ENCODE assay signal across 22 mouse cellular contexts in genomic region chr5:8542631-8543207, GRCm38 (mm10).
"Had no signal": no experiment of that assay in that cellular context is flagged by ENCODE, and none has a peak within 500 bp of the region (broad histone marks: within the 10 kb centered on the region; RNA-seq: fewer than 3 reads in every experiment).

No protein-coding gene starts in this region.

- H3K27ac ChIP-seq: intestine, embryonic 15.5 days; limb, embryonic 15.5 days; liver, embryonic 14.5 days; macrophage; midbrain, embryonic 12.5 days; midbrain, embryonic 15.5 days; neural tube, embryonic 12.5 days; neural tube, embryonic 15.5 days; stomach, postnatal 0 days had no signal

- H3K4me2 ChIP-seq: intestine, embryonic 15.5 days; limb, embryonic 15.5 days; liver, embryonic 11.5 days; lung, embryonic 14.5 days; midbrain, embryonic 12.5 days; midbrain, embryonic 15.5 days; neural tube, embryonic 12.5 days; neural tube, embryonic 15.5 days had no signal

- H3K9me3 ChIP-seq: intestine, embryonic 15.5 days; limb, embryonic 15.5 days; midbrain, embryonic 12.5 days; midbrain, embryonic 15.5 days; neural tube, embryonic 12.5 days; neural tube, embryonic 15.5 days had no signal

- DNase-seq: kidney, adult 8-10 months; kidney, postnatal 36 days; left cerebral cortex, postnatal 4 days; liver, postnatal 0 days; lung, embryonic 14.5 days; right cerebral cortex, adult 18-20 months; right cerebral cortex, postnatal 14 days; right cerebral cortex, postnatal 4 days; thymus, adult 2 months; thymus, postnatal 14 days; thymus, postnatal 4 days had no signal

- H3K9ac ChIP-seq: intestine, embryonic 15.5 days; limb, embryonic 15.5 days; liver, embryonic 14.5 days; liver, postnatal 0 days; lung, embryonic 14.5 days; midbrain, embryonic 12.5 days; midbrain, embryonic 15.5 days; neural tube, embryonic 12.5 days; neural tube, embryonic 15.5 days had no signal

- H3K4me3 ChIP-seq: intestine, embryonic 15.5 days; limb, embryonic 15.5 days; midbrain, embryonic 12.5 days; midbrain, embryonic 15.5 days; neural tube, embryonic 12.5 days; neural tube, embryonic 15.5 days had no signal

- H3K4me1 ChIP-seq: intestine, embryonic 15.5 days; limb, embryonic 15.5 days; midbrain, embryonic 12.5 days; midbrain, embryonic 15.5 days; neural tube, embryonic 12.5 days; neural tube, embryonic 15.5 days had no signal

- H3K27me3 ChIP-seq: intestine, embryonic 15.5 days; limb, embryonic 15.5 days; midbrain, embryonic 12.5 days; midbrain, embryonic 15.5 days; neural tube, embryonic 12.5 days; neural tube, embryonic 15.5 days had no signal

- H3K36me3 ChIP-seq: intestine, embryonic 15.5 days; limb, embryonic 15.5 days; midbrain, embryonic 15.5 days; neural tube, embryonic 12.5 days had no signal

- ATAC-seq: intestine, embryonic 15.5 days; liver, postnatal 0 days; lung, postnatal 0 days; midbrain, embryonic 15.5 days had no signal
